Mouse (Mus musculus) right cerebral cortex, postnatal 25 days (tissue): ENCODE results near the gene 2210407C18Rik.

Source experiments
- DNase-seq: peaks from one replicate; pipeline ENCODE4 v3.0.0; 2022

Gene 2210407C18Rik

DNA sequence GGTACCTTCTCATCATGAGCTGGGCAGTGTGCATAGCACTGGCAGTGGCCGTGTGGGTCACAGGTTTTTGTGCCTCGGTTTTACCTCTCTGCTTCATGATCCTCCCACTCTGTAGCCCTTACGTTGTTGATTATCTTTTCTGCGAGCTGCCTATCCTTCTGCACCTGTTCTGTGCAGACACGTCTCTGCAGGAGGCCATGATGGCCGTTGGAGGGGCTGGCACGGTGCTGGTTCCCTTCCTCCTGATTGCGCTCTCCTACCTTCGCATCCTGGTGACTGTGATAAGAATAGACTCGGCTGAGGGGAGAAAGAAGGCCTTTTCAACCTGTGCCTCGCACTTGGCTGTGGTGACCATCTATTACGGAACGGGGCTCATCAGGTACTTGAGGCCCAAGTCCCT is 18.0 kb downstream of the 2210407C18Rik start:
- DNase-seq = no peak

GRCm38 (mm10) chr11:58594814-58595213 is 21.1 kb downstream of the 2210407C18Rik start, which contains the start of gene Olfr324:
TSS of gene Olfr324 (plus strand) at chr11:58595114.
- no peak for DNase-seq

DNA sequence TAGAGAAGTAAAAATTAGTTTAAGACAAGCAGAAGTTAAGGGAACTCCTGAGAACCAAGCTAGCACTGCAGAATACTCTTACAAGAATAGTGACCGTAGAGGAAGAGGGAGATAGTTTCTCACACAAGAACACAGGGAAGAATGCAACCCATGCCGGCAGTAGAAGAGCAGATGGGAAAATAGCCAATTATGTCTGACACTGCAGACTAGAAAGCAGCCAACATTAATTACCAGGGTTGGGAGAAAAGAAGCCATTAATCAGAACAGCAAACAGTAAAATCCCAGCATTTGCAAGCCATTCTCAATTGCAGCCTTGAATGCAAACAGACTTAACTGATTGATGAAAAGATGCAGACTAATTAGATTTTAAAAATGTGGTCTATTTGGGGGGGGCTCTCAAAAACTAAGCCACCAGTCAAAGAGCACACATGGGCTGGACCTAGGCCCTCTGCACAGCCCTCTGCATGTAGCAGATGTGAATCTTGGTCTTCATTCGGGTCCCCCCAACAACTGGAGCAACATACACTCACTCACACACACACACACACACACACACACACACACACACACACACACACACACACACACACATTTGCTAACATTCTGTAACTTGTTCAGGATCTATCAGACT is 27.1 kb downstream of the 2210407C18Rik start:
- no peak for DNase-seq

DNA sequence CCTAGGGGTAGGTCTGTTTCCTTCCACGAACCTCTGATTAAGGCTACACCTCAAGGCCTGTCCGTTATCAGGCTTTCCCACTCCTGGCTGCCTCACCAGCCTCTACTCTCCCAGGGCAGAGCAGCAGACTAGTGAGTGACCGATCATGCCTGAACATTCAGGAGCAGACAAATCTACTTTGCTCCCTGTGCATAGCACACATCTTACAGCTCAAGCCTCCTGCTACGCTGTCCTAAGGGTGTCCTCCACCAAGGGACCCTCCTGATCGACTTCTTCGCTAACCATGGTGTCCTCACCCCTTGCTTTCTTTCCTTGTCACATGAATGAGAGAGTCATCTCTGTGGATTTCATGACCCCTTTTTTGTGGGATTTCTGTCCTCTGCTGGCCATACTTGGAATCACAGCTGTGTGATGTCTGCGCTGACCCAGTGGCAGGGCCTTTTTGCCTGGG is 28.0 kb downstream of the 2210407C18Rik start:
- DNase-seq = peak; percentile 5

- DNase-seq = peak; percentile 4
Measured at GRCm38 (mm10) chr11:58578636-58579035, 37.2 kb downstream of the 2210407C18Rik start.

- no peak for DNase-seq
Measured at GRCm38 (mm10) chr11:58577430-58577829, 38.4 kb downstream of the 2210407C18Rik start, which contains the start of gene Olfr325. TSS of gene Olfr325 (plus strand) at chr11:58577730.

- DNase-seq = no peak
Measured at GRCm38 (mm10) chr11:58570405-58570804, 45.5 kb downstream of the 2210407C18Rik start, which contains the start of gene Olfr224. TSS of gene Olfr224 (minus strand) at chr11:58570553.
